Mouse (Mus musculus): Measurements from ENCODE around the gene Mthfd1l. TPM values are rescaled to one million over a fixed set of nuclear protein-coding genes. Genes with fewer than 3 reads are reported as not detected.

The Mthfd1l gene
- polyA plus RNA-seq, 1 experiment from 2014 or later, result 19.1 TPM

DNA sequence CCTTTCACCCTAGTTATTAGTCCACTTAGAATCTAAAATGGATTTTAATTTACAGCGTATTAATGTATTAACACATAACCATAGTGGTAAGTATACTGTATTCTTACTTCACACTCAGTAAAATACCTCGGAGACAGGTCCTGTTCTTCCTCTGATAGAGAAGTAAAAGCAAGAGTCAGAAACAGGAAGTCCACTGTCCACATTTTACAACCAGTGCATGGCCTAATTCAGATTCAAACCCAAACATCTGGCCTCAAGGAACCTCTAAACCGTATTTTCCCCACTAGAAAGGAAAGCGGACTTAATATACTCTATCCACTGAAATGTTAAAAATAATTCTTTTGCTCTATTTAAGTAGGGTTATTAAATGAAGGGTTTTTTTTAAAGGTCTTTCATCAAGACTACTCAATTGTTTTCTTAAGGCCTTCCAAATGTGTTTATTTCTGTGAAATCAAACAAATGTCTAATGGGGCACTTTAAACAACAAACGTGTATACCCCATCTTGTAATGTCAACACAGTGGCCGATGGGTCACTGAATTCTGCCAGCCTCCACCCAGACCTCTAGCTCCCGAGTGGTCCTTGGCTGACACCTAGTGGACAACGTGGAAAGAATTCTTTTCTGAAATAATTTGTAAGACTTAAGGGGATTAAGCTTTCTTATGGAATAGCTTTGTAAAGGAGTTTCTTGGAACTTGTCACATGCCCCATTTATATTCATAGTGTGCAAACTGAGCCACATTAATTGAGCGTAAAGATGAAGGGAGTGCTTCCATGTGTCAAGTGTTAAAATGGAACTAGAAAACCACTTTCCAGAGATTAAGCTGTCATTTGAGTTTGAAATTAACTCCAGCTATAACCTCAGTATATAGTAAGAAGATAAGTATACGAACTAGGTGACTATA lies 29.2 kb upstream of the Mthfd1l start:
- ATAC-seq, result peak; percentile 51

GRCm38 (mm10) chr10:3946871-3947270 lies 26.0 kb upstream of the Mthfd1l start:
- peaks cover 14% of the 10 kb centered on the region for H3K27me3 ChIP-seq
- ChIA-PET POLR2A (no interaction called here), CTCF (interaction anchor here (1.4 kb wide), 1 partner anchor 19 kb away, joined by 3 read pairs; no protein-coding TSS in a partner anchor)
- DNase-seq (ENCODE audit: low read depth, low spot score) (no peak), ATAC-seq (no peak)
- in situ Hi-C loops (cut with MboI; ENCODE audit: low pct_unique_long_range_greater_than_20kb), result no loop called here
- TF ChIP-seq CTCF (IDR thresholded peaks at IDR 0.05), result no peak

More for the DNA sequence above, 29.2 kb upstream of the Mthfd1l start:
- peaks cover 13% of the 10 kb centered on the region for H3K27me3 ChIP-seq
- in situ Hi-C loops (cut with MboI; ENCODE audit: low pct_unique_long_range_greater_than_20kb), result loop anchor here (5.0 kb wide), 2 partner anchors 411 to 611 kb away; no protein-coding TSS in a partner anchor
- ChIA-PET POLR2A (no interaction called here), CTCF (interaction anchor here (0.6 to 2.0 kb wide), 8 partner anchors 10 to 611 kb away, joined by 3 to 17 read pairs (median 4); partner anchors contain the start of gene Iyd)
- DNase-seq (ENCODE audit: low read depth, low spot score), result peak; percentile 9
- peak; percentile 91 for TF ChIP-seq CTCF (IDR thresholded peaks at IDR 0.05)

GRCm38 (mm10) chr10:3947346-3947745 lies 25.6 kb upstream of the Mthfd1l start:
- ChIA-PET CTCF (interaction anchor here (1.4 kb wide), 1 partner anchor 18 kb away, joined by 3 read pairs; no protein-coding TSS in a partner anchor), POLR2A (no interaction called here)
- DNase-seq (ENCODE audit: low read depth, low spot score) (no peak), ATAC-seq (no peak)
- in situ Hi-C loops (cut with MboI; ENCODE audit: low pct_unique_long_range_greater_than_20kb), result no loop called here
- H3K27me3 ChIP-seq, result peaks cover 18% of the 10 kb centered on the region
- no peak for TF ChIP-seq CTCF (IDR thresholded peaks at IDR 0.05)

GRCm38 (mm10) chr10:3949306-3949705 lies 23.6 kb upstream of the Mthfd1l start:
- CTCF ChIA-PET, result interaction anchor here (1.3 to 1.4 kb wide), 2 partner anchors 10 to 473 kb away, joined by 3 read pairs; no protein-coding TSS in a partner anchor
- in situ Hi-C loops (cut with MboI; ENCODE audit: low pct_unique_long_range_greater_than_20kb), result no loop called here
- no peak for DNase-seq (ENCODE audit: low read depth, low spot score)
- peaks cover 26% of the 10 kb centered on the region for H3K27me3 ChIP-seq
- ATAC-seq, result no peak
- no peak for TF ChIP-seq CTCF (IDR thresholded peaks at IDR 0.05)
- POLR2A ChIA-PET, result no interaction called here

DNA sequence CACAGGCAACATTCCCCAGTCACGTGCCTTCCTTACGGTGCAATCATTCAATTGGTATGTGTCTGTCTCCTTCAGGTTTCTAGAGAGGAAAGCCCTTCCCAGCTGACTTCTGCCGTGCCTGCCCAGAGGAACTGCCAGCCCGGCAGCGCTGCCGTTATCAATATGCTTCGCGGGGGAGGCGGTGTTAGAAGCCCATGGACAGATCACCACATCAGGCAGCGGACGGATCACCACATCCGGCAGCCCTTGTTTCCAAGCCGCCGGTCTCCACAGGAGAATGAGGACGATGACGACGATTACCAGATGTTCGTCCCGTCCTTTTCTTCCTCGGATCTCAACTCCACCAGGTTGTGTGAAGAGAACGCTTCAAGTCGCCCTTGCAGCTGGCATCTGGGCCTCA lies 16.4 kb upstream of the Mthfd1l start:
- ATAC-seq, result no peak
- peaks cover 27% of the 10 kb centered on the region for H3K27me3 ChIP-seq
- no peak for TF ChIP-seq CTCF (IDR thresholded peaks at IDR 0.05)
- in situ Hi-C loops (cut with MboI; ENCODE audit: low pct_unique_long_range_greater_than_20kb), result no loop called here
- POLR2A ChIA-PET, result interaction anchor here (0.6 kb wide), 1 partner anchor 49 kb away, joined by 5 read pairs; no protein-coding TSS in a partner anchor
- no peak for DNase-seq (ENCODE audit: low read depth, low spot score)
- CTCF ChIA-PET, result no interaction called here

GRCm38 (mm10) chr10:3958591-3958990 lies 14.3 kb upstream of the Mthfd1l start:
- in situ Hi-C loops (cut with MboI; ENCODE audit: low pct_unique_long_range_greater_than_20kb), result no loop called here
- H3K27me3 ChIP-seq, result peaks cover 14% of the 10 kb centered on the region
- ChIA-PET POLR2A (no interaction called here), CTCF (interaction anchor here (0.7 to 0.9 kb wide), 2 partner anchors 13 to 436 kb away, joined by 3 read pairs; no protein-coding TSS in a partner anchor)
- ATAC-seq (no peak), DNase-seq (ENCODE audit: low read depth, low spot score) (no peak)
- no peak for TF ChIP-seq CTCF (IDR thresholded peaks at IDR 0.05)

GRCm38 (mm10) chr10:3969026-3969425 lies 3.9 kb upstream of the Mthfd1l start:
- ATAC-seq, result no peak

DNA sequence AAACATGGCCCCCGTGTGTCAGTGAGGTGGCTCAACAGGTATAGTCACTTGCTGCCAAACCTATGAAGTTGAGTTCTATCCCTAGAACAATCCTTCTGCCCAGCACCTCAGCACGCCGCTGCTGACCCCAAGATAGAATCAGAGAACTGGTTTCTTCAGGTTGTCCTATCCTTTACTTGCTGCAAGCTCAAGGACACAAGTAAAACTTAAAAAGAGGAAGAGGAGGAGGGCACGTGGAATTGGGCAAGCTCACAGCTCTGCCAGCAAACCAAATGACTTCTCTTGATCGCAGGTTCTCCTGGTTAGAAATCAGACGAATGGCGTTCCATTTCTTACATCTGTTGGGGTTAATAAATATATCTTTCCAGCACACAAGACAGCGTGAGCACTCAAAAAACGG lies 681 bp upstream of the Mthfd1l start:
- no peak for ATAC-seq
- no peak for DNase-seq (ENCODE audit: low read depth, low spot score)
- ChIA-PET CTCF (interaction anchor here (1.8 kb wide), 1 partner anchor 19 kb away, joined by 9 read pairs; no protein-coding TSS in a partner anchor), POLR2A (no interaction called here)
- peaks cover 2% of the 10 kb centered on the region for H3K27me3 ChIP-seq
- in situ Hi-C loops (cut with MboI; ENCODE audit: low pct_unique_long_range_greater_than_20kb), result no loop called here
- TF ChIP-seq CTCF (IDR thresholded peaks at IDR 0.05), result no peak

More at GRCm38 (mm10) chr10:3969026-3969425, 3.9 kb upstream of the Mthfd1l start:
- ChIA-PET POLR2A (no interaction called here), CTCF (interaction anchor here (1.1 to 1.3 kb wide), 2 partner anchors 25 to 642 kb away, joined by 3 to 5 read pairs; no protein-coding TSS in a partner anchor)
- no peak for DNase-seq (ENCODE audit: low read depth, low spot score)
- H3K27me3 ChIP-seq, result peaks cover 8% of the 10 kb centered on the region
- in situ Hi-C loops (cut with MboI; ENCODE audit: low pct_unique_long_range_greater_than_20kb), result no loop called here
- TF ChIP-seq CTCF (IDR thresholded peaks at IDR 0.05), result no peak

DNA sequence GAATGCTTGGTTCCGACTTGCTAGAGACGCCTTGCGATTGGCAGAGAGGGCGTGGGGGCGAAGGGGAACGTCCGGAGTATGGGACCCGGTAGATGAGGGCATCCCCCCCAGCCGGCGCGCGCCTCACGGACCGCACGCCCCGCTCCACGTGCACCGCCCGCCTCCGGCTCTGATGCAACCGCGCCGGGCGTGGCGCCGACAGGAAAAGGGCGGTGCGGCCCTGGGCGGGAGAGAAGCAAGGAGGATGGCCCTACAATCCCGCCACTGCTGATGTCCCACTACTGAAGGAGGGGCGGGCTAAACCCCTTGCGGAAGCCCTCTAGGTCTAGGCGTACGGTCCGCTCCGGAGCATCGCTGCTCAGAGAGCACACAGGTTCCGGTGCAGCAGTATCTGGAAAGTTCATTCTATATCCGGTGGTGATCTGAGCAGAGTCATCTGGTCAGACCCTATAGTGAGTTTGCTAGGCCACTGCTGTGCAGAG lies 712 bp downstream of the Mthfd1l start:
- ATAC-seq, result peak; percentile 72

DNA sequence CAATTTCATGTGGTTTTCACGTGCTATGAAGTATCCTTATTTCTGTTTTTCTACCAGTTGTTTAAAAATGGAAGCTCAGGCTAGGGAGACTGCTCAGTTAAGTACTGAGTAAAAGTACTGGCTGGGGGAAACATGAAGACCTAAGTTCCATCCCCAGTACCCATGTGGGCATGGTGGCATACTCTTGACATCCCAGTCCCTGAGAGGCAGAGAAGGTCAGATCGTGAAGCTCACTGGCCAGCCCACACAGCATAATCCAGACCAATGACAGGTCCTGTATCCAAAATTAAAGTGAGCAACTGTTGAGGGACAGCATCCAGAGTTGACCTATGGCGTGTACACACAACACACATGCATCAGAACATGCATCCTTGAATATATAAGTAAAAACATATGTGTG lies 1.5 kb downstream of the Mthfd1l start:
- no peak for TF ChIP-seq CTCF (IDR thresholded peaks at IDR 0.05)
- ATAC-seq (no peak), DNase-seq (ENCODE audit: low read depth, low spot score) (no peak)
- no peaks in the 10 kb centered on the region for H3K27me3 ChIP-seq
- ChIA-PET CTCF (interaction anchor here (1.7 kb wide), 1 partner anchor 9 kb away, joined by 3 read pairs; no protein-coding TSS in a partner anchor), POLR2A (no interaction called here)
- in situ Hi-C loops (cut with MboI; ENCODE audit: low pct_unique_long_range_greater_than_20kb), result no loop called here

More for the DNA sequence above, 712 bp downstream of the Mthfd1l start:
- in situ Hi-C loops (cut with MboI; ENCODE audit: low pct_unique_long_range_greater_than_20kb), result no loop called here
- no peak for TF ChIP-seq CTCF (IDR thresholded peaks at IDR 0.05)
- DNase-seq (ENCODE audit: low read depth, low spot score), result no peak
- CTCF ChIA-PET, result interaction anchor here (1.8 kb wide), 1 partner anchor 21 kb away, joined by 9 read pairs; no protein-coding TSS in a partner anchor
- no peaks in the 10 kb centered on the region for H3K27me3 ChIP-seq
- POLR2A ChIA-PET, result interaction anchor here (0.6 kb wide), 1 partner anchor 309 kb away, joined by 4 read pairs; no protein-coding TSS in a partner anchor

All from Patski (cell line).